Mouse (Mus musculus) forebrain, embryonic 14.5 days (tissue): Measurements from ENCODE around the gene Rabggtb. TPM values are rescaled to one million over a fixed set of nuclear protein-coding genes. Genes with fewer than 3 reads are reported as not detected.

Experiments
- ATAC-seq: fragments of 200-750 bp; cut with Nextera tagmentation; 2 replicates; pipeline ENCODE4 v1.8.0; 2017; ENCODE audit warnings: mild to moderate bottlenecking, moderate library complexity
- DNase-seq: peaks from one replicate; pipeline ENCODE4 v3.0.0-alpha.2; 2015; ENCODE audit warnings: low spot score
- H3K27ac ChIP-seq: fragments of 300-500 bp; sonication (generic); 2 replicates; pipeline ENCODE4 v1.5.1; 2014; ENCODE audit warnings: low read depth, mild to moderate bottlenecking, control low read depth, low read length, moderate library complexity
- H3K27me3 ChIP-seq: fragments of 300-500 bp; sonication (generic); replicated peaks from 2 replicates; pipeline ENCODE4 v1.6.1; 2014; ENCODE audit warnings: low read length, control low read depth, mixed read lengths; ENCODE audit not compliant: control insufficient read depth, insufficient read depth
- H3K36me3 ChIP-seq: fragments of 300-500 bp; sonication (generic); 2 replicates; pipeline ENCODE4 v1.6.1; 2014; ENCODE audit warnings: low read length, control low read depth; ENCODE audit not compliant: control insufficient read depth, insufficient read depth
- H3K4me1 ChIP-seq: fragments of 300-500 bp; sonication (generic); 2 replicates; pipeline ENCODE4 v1.6.1; 2014; ENCODE audit warnings: antibody characterized with exemption, low read length, control low read depth; ENCODE audit not compliant: control insufficient read depth, insufficient read depth
- H3K4me2 ChIP-seq: fragments of 300-500 bp; sonication (generic); 2 replicates; pipeline ENCODE4 v1.6.1; 2014; ENCODE audit warnings: mild to moderate bottlenecking, control low read depth, low read length
- H3K4me3 ChIP-seq: fragments of 300-500 bp; sonication (generic); 2 replicates; pipeline ENCODE4 v1.5.1; 2014; ENCODE audit warnings: low read depth, low read length, control low read depth
- H3K9ac ChIP-seq: fragments of 300-500 bp; sonication (generic); 2 replicates; pipeline ENCODE4 v1.6.1; 2014; ENCODE audit warnings: mild to moderate bottlenecking, low read length, control low read depth, moderate library complexity
- H3K9me3 ChIP-seq: fragments of 300-500 bp; sonication (generic); replicated peaks from 2 replicates; pipeline ENCODE4 v1.6.1; 2016; ENCODE audit warnings: low read length, control low read depth, mixed read lengths; ENCODE audit not compliant: control insufficient read depth
- WGBS: fragments of 180-500 bp; shearing (Covaris S2); extraction: QIAGEN DNeasy Blood & Tissue Kit; methylation state at CpG from one replicate; pipeline ENCODE4 v1.1.7; 2014; 5-methylcytosine and 5-hydroxymethylcytosine counted together
- polyA plus RNA-seq: library from polyadenylated mRNA; unstranded; fragments of >200 nt; fragmentation: Nextera tagmentation; extraction: Ambion mirVana; gene quantifications from 2 replicates; pipeline ENCODE4 v1.2.1, GENCODE M21; 2014

Gene Rabggtb
- polyA plus RNA-seq, 1 experiment from 2014 or later, result 55.4 TPM

- Histone ChIP-seq H3K4me2 (no peak overlapping the region), H3K27me3 (no peaks in the 10 kb centered on the region), H3K9me3 (no peaks in the 10 kb centered on the region), H3K4me3 (no peak overlapping the region), H3K9ac (no peak overlapping the region), H3K4me1 (no peaks in the 10 kb centered on the region), H3K36me3 (peaks cover 24% of the 10 kb centered on the region; the same call in 1 of the 2 replicates), H3K27ac (no peak overlapping the region)
- ATAC-seq, result no peak
- 91% methylated on average over 5 of the region's 5 CpGs for WGBS
- no peak for DNase-seq
These were observed 19.7 kb upstream of the Rabggtb start for GRCm38 (mm10) chr3:153932461-153932860.

- Histone ChIP-seq H3K9me3 (no peaks in the 10 kb centered on the region), H3K27me3 (no peaks in the 10 kb centered on the region), H3K36me3 (peaks cover 23% of the 10 kb centered on the region), H3K27ac (no peak overlapping the region), H3K4me1 (no peaks in the 10 kb centered on the region), H3K9ac (no peak overlapping the region), H3K4me3 (no peak overlapping the region), H3K4me2 (no peak overlapping the region)
- DNase-seq (no peak), ATAC-seq (no peak)
- WGBS, result 96% methylated on average over 11 of the region's 11 CpGs
These were observed 16.7 kb upstream of the Rabggtb start for GRCm38 (mm10) chr3:153929526-153929925.

- no peak overlapping the region for H3K4me3 ChIP-seq
- H3K4me2 ChIP-seq, result no peak overlapping the region
- ATAC-seq (no peak), DNase-seq (no peak)
- no peaks in the 10 kb centered on the region for H3K27me3 ChIP-seq
- no peaks in the 10 kb centered on the region for H3K4me1 ChIP-seq
- H3K27ac ChIP-seq, result no peak overlapping the region
- H3K9ac ChIP-seq, result no peak overlapping the region
- no peaks in the 10 kb centered on the region for H3K9me3 ChIP-seq
- 93% methylated on average over 7 of the region's 7 CpGs for WGBS
- H3K36me3 ChIP-seq, result peaks cover 22% of the 10 kb centered on the region
These were observed 13.5 kb upstream of the Rabggtb start for GRCm38 (mm10) chr3:153926333-153926732.

GRCm38 (mm10) chr3:153921147-153921910 is 8.5 kb upstream of the Rabggtb start:
- Histone ChIP-seq H3K27ac (no peak overlapping the region), H3K9ac (no peak overlapping the region), H3K4me2 (no peak overlapping the region), H3K27me3 (no peaks in the 10 kb centered on the region), H3K4me3 (no peak overlapping the region), H3K9me3 (no peaks in the 10 kb centered on the region), H3K36me3 (peaks cover 13% of the 10 kb centered on the region), H3K4me1 (no peaks in the 10 kb centered on the region)
- 93% methylated on average over 10 of the region's 10 CpGs for WGBS
- no peak for ATAC-seq
- DNase-seq, result no peak

- Histone ChIP-seq H3K4me1 (no peaks in the 10 kb centered on the region), H3K27ac (no peak overlapping the region), H3K4me2 (no peak overlapping the region), H3K9ac (no peak overlapping the region), H3K4me3 (no peak overlapping the region), H3K9me3 (no peaks in the 10 kb centered on the region), H3K27me3 (no peaks in the 10 kb centered on the region), H3K36me3 (no peaks in the 10 kb centered on the region; the same call in 1 of the 2 replicates)
- DNase-seq, result peak; percentile 27
- no peak for ATAC-seq
- 0% methylated on average over 1 of the region's 1 CpGs for WGBS
These were observed 4.4 kb upstream of the Rabggtb start for GRCm38 (mm10) chr3:153917200-153917599.

- H3K4me1 ChIP-seq, result peaks cover 14% of the 10 kb centered on the region
- peaks cover 28% of the 10 kb centered on the region for H3K36me3 ChIP-seq
- no peaks in the 10 kb centered on the region for H3K9me3 ChIP-seq
- ATAC-seq (no peak), DNase-seq (no peak)
- H3K4me3 ChIP-seq, result peak overlapping the region; percentile 63
- WGBS, result 65% methylated on average over 6 of the region's 6 CpGs
- H3K9ac ChIP-seq, result peak overlapping the region; percentile 93
- no peaks in the 10 kb centered on the region for H3K27me3 ChIP-seq
- peak overlapping the region; percentile 79 for H3K4me2 ChIP-seq
- peak overlapping the region; percentile 91 for H3K27ac ChIP-seq
These were observed 868 bp upstream of the Rabggtb start for GRCm38 (mm10) chr3:153913510-153914243.

- Histone ChIP-seq H3K4me3 (peak overlapping the region; percentile 63), H3K36me3 (peaks cover 45% of the 10 kb centered on the region), H3K9ac (peak overlapping the region; percentile 93), H3K9me3 (no peaks in the 10 kb centered on the region), H3K27me3 (no peaks in the 10 kb centered on the region), H3K4me2 (peak overlapping the region; percentile 79), H3K4me1 (peaks cover 18% of the 10 kb centered on the region), H3K27ac (0 out of 2 replicates have a peak overlapping the region, but pooled peaks have one; percentile 91)
- ATAC-seq (no peak), DNase-seq (no peak)
- 5% methylated on average over 12 of the region's 12 CpGs for WGBS
These were observed 848 bp downstream of the Rabggtb start for GRCm38 (mm10) chr3:153911882-153912440.

- no peaks in the 10 kb centered on the region for H3K9me3 ChIP-seq
- 44% methylated on average over 8 of the region's 8 CpGs for WGBS
- no peak for DNase-seq
- H3K27me3 ChIP-seq, result no peaks in the 10 kb centered on the region
- H3K27ac ChIP-seq, result no peak overlapping the region
- H3K9ac ChIP-seq, result peak overlapping the region; percentile 93
- H3K4me1 ChIP-seq, result peaks cover 18% of the 10 kb centered on the region
- peak overlapping the region; percentile 63 for H3K4me3 ChIP-seq
- ATAC-seq, result no peak
- H3K36me3 ChIP-seq, result peaks cover 51% of the 10 kb centered on the region
- H3K4me2 ChIP-seq, result peak overlapping the region; percentile 79
These were observed 1.5 kb downstream of the Rabggtb start for GRCm38 (mm10) chr3:153911197-153911881.
